Mouse (Mus musculus) midbrain, embryonic 16.5 days (tissue): ENCODE measurements at regions not wholly inside any gene's neighbourhood (a gene's known extent, or its start where the extent isn't known, plus 50 kb on each side); places are given as distances from the start of the nearest gene placed in this dataset.

Experiments used
- ATAC-seq: fragments of 200-750 bp; cut with Nextera tagmentation; 2 replicates; pipeline ENCODE4 v1.8.0; 2017; ENCODE audit warnings: moderate TSS enrichment
- H3K27ac ChIP-seq: fragments of 300-500 bp; sonication (generic); 2 replicates; pipeline ENCODE4 v1.5.1; 2014; ENCODE audit warnings: mild to moderate bottlenecking, low read length, mixed read lengths
- H3K27me3 ChIP-seq: fragments of 300-500 bp; sonication (generic); 2 replicates; pipeline ENCODE4 v1.6.1; 2014; ENCODE audit warnings: low read depth, low read length, mixed read lengths; ENCODE audit not compliant: control insufficient read depth, insufficient read depth
- H3K36me3 ChIP-seq: fragments of 300-500 bp; sonication (generic); 2 replicates; pipeline ENCODE4 v1.6.1; 2014; ENCODE audit warnings: mild to moderate bottlenecking, low read length, moderate library complexity, mixed read lengths; ENCODE audit not compliant: control insufficient read depth, insufficient read depth
- H3K4me1 ChIP-seq: fragments of 300-500 bp; sonication (generic); 2 replicates; pipeline ENCODE4 v1.6.1; 2014; ENCODE audit warnings: mild to moderate bottlenecking, low read length, mixed read lengths; ENCODE audit not compliant: control insufficient read depth, insufficient read depth
- H3K4me2 ChIP-seq: fragments of 300-500 bp; sonication (generic); 2 replicates; pipeline ENCODE4 v1.6.1; 2014; ENCODE audit warnings: mild to moderate bottlenecking, low read length, mixed read lengths
- H3K4me3 ChIP-seq: fragments of 300-500 bp; sonication (generic); 2 replicates; pipeline ENCODE4 v1.5.1; 2014; ENCODE audit warnings: low read depth, mild to moderate bottlenecking, low read length, moderate library complexity, mixed read lengths
- H3K9ac ChIP-seq: fragments of 300-500 bp; sonication (generic); 2 replicates; pipeline ENCODE4 v1.6.1; 2014; ENCODE audit warnings: low read depth, low read length, mixed read lengths
- H3K9me3 ChIP-seq: fragments of 300-500 bp; sonication (generic); replicated peaks from 2 replicates; pipeline ENCODE4 v1.6.1; 2014; ENCODE audit warnings: mild to moderate bottlenecking, low read length, mixed read lengths; ENCODE audit not compliant: control insufficient read depth, poor library complexity, severe bottlenecking
- WGBS: fragments of 180-500 bp; shearing (Covaris S2); extraction: QIAGEN DNeasy Blood & Tissue Kit; methylation state at CpG from one replicate; pipeline ENCODE4 v1.1.7; 2014; 5-methylcytosine and 5-hydroxymethylcytosine counted together

GRCm38 (mm10) chr11:82619418-82619817, 144.7 kb downstream of the Cct6b start:
- WGBS = 72% methylated on average over 2 of the region's 2 CpGs
- ATAC-seq = no peak
- no peaks in the 10 kb centered on the region for H3K9me3 ChIP-seq

GRCm38 (mm10) chr11:82618457-82618856, 145.7 kb downstream of the Cct6b start:
- Histone ChIP-seq H3K4me1 (peaks cover 21% of the 10 kb centered on the region), H3K4me3 (no peak overlapping the region), H3K36me3 (no peaks in the 10 kb centered on the region), H3K9me3 (no peaks in the 10 kb centered on the region), H3K4me2 (peak overlapping the region; percentile 33; the same call in 1 of the 2 replicates), H3K9ac (no peak overlapping the region), H3K27me3 (no peaks in the 10 kb centered on the region), H3K27ac (no peak overlapping the region; the same call in 1 of the 2 replicates)
- ATAC-seq = peak; percentile 59
- under 1% methylated on average over 9 of the region's 9 CpGs for WGBS

More at GRCm38 (mm10) chr11:82619418-82619817, 144.7 kb downstream of the Cct6b start:
- H3K9ac ChIP-seq = no peak overlapping the region
- H3K36me3 ChIP-seq = no peaks in the 10 kb centered on the region
- H3K4me1 ChIP-seq = peaks cover 21% of the 10 kb centered on the region
- H3K4me2 ChIP-seq = no peak overlapping the region
- no peak overlapping the region for H3K4me3 ChIP-seq
- no peak overlapping the region for H3K27ac ChIP-seq
- H3K27me3 ChIP-seq = no peaks in the 10 kb centered on the region

GRCm38 (mm10) chr11:82616856-82617255, 147.3 kb downstream of the Cct6b start:
- no peak overlapping the region for H3K4me2 ChIP-seq
- H3K4me3 ChIP-seq = no peak overlapping the region
- ATAC-seq = no peak
- 42% methylated on average over 7 of the region's 7 CpGs for WGBS
- peaks cover 21% of the 10 kb centered on the region for H3K4me1 ChIP-seq
- H3K36me3 ChIP-seq = no peaks in the 10 kb centered on the region
- no peak overlapping the region for H3K9ac ChIP-seq
- H3K27me3 ChIP-seq = no peaks in the 10 kb centered on the region
- no peaks in the 10 kb centered on the region for H3K9me3 ChIP-seq
- H3K27ac ChIP-seq = no peak overlapping the region

GRCm38 (mm10) chr11:82614356-82614755, 149.8 kb downstream of the Cct6b start:
- H3K27me3 ChIP-seq = no peaks in the 10 kb centered on the region
- H3K9ac ChIP-seq = no peak overlapping the region
- H3K27ac ChIP-seq = no peak overlapping the region
- H3K4me2 ChIP-seq = no peak overlapping the region
- no peaks in the 10 kb centered on the region for H3K36me3 ChIP-seq
- WGBS = 89% methylated on average over 9 of the region's 9 CpGs
- no peak overlapping the region for H3K4me3 ChIP-seq
- ATAC-seq = no peak
- peaks cover 21% of the 10 kb centered on the region for H3K4me1 ChIP-seq
- no peaks in the 10 kb centered on the region for H3K9me3 ChIP-seq

- Histone ChIP-seq H3K36me3 (no peaks in the 10 kb centered on the region), H3K9me3 (no peaks in the 10 kb centered on the region), H3K4me2 (no peak overlapping the region), H3K27ac (no peak overlapping the region), H3K4me3 (no peak overlapping the region), H3K9ac (no peak overlapping the region), H3K27me3 (no peaks in the 10 kb centered on the region), H3K4me1 (peaks cover 18% of the 10 kb centered on the region)
- ATAC-seq = no peak
- WGBS = 17% methylated on average over 6 of the region's 6 CpGs
Measured at GRCm38 (mm10) chr11:82613503-82613902, 150.6 kb downstream of the Cct6b start.

GRCm38 (mm10) chr11:82612026-82612425, 152.1 kb downstream of the Cct6b start:
- ATAC-seq = no peak
- H3K27ac ChIP-seq = no peak overlapping the region
- no peaks in the 10 kb centered on the region for H3K36me3 ChIP-seq
- H3K9me3 ChIP-seq = no peaks in the 10 kb centered on the region
- no peak overlapping the region for H3K9ac ChIP-seq
- no peaks in the 10 kb centered on the region for H3K27me3 ChIP-seq
- H3K4me1 ChIP-seq = peaks cover 4% of the 10 kb centered on the region; the same call in 1 of the 2 replicates
- no peak overlapping the region for H3K4me2 ChIP-seq
- H3K4me3 ChIP-seq = no peak overlapping the region

GRCm38 (mm10) chr11:82608963-82609362, 155.2 kb downstream of the Cct6b start:
- Histone ChIP-seq H3K27me3 (no peaks in the 10 kb centered on the region), H3K4me1 (no peaks in the 10 kb centered on the region), H3K36me3 (no peaks in the 10 kb centered on the region), H3K4me3 (no peak overlapping the region), H3K27ac (no peak overlapping the region), H3K9me3 (no peaks in the 10 kb centered on the region), H3K4me2 (no peak overlapping the region), H3K9ac (no peak overlapping the region)
- 8% methylated on average over 1 of the region's 1 CpGs for WGBS
- no peak for ATAC-seq

- H3K36me3 ChIP-seq = no peaks in the 10 kb centered on the region
- H3K27me3 ChIP-seq = no peaks in the 10 kb centered on the region
- no peak for ATAC-seq
- peaks cover 7% of the 10 kb centered on the region for H3K4me1 ChIP-seq
- no peak overlapping the region for H3K4me2 ChIP-seq
- no peak overlapping the region for H3K27ac ChIP-seq
- 85% methylated on average over 5 of the region's 5 CpGs for WGBS
- H3K4me3 ChIP-seq = no peak overlapping the region
- no peak overlapping the region for H3K9ac ChIP-seq
- H3K9me3 ChIP-seq = no peaks in the 10 kb centered on the region
Measured at GRCm38 (mm10) chr11:82607661-82608060, 156.5 kb downstream of the Cct6b start.

GRCm38 (mm10) chr11:82604251-82604835, 159.8 kb downstream of the Cct6b start:
- ATAC-seq = no peak

More at GRCm38 (mm10) chr11:82604251-82604835, 159.8 kb downstream of the Cct6b start:
- Histone ChIP-seq H3K4me3 (no peak overlapping the region), H3K27ac (no peak overlapping the region), H3K9me3 (no peaks in the 10 kb centered on the region), H3K36me3 (no peaks in the 10 kb centered on the region), H3K9ac (no peak overlapping the region), H3K4me1 (peaks cover 16% of the 10 kb centered on the region), H3K4me2 (no peak overlapping the region), H3K27me3 (no peaks in the 10 kb centered on the region)
- 88% methylated on average over 7 of the region's 7 CpGs for WGBS
